Mouse (Mus musculus) ES-CJ7 (cell line): ENCODE data around the gene Egln2.

ENCODE experiments used
- DNase-seq: peaks from one replicate; pipeline ENCODE4 v3.0.0; 2011; ENCODE audit warnings: low read depth, low spot score

The Egln2 gene

DNA sequence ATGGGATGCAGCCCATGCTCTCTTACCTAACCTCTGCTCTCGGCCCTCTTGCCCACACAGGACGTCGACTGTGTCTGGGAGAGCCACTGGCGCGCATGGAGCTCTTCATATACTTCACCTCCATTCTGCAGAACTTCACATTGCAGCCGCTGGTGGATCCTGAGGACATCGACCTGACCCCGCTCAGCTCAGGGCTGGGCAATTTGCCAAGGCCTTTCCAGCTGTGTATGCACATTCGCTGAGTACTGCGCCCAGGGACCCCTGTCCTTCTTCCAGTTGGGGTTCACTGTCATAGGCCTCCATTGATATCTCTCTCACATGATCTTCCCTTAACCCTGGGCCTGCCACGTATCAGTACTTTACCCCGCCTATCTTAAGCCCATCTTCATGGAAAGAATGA is 33.4 kb downstream of the Egln2 start:
- no peak for DNase-seq

DNA sequence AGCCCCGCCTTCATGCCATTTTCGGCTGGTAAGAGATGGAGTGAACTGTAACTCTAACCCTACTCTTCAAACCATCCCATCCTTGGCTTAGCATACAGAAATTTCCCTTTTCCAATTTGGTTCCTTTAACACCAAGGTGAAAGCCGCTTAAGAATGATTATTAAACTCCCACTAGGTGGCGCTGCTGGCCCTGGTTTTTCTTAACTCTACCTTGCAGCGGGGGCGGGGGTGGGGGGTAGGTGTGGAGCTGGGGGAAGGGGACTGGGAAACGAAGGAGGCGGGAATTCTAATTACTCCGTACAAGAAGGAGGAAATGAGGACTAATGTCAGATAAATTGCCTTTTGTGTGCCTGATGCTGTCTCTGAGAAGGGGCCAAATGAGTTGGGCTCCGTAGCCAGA is 34.0 kb downstream of the Egln2 start:
- peak; percentile 83 for DNase-seq

DNA sequence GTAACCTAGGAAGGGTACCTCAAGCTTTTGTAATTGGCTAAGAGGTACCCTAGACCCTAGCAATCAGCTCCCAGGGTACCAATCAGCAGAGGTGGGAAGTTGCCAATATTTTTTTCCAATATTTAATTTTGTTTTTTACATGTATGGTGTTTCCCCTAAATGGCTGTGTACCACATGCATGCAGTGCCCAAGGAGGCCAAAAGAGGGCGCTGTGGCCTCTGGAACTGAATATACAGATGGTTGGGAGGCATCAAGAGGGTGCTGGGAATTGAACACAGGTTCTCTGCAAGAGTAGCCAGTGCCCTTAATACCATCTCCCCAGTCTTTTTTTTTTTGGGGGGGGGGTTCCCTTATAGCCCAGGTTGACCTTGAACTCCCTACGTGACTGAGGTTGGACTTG is 35.2 kb downstream of the Egln2 start:
- DNase-seq: peak; percentile 35

DNA sequence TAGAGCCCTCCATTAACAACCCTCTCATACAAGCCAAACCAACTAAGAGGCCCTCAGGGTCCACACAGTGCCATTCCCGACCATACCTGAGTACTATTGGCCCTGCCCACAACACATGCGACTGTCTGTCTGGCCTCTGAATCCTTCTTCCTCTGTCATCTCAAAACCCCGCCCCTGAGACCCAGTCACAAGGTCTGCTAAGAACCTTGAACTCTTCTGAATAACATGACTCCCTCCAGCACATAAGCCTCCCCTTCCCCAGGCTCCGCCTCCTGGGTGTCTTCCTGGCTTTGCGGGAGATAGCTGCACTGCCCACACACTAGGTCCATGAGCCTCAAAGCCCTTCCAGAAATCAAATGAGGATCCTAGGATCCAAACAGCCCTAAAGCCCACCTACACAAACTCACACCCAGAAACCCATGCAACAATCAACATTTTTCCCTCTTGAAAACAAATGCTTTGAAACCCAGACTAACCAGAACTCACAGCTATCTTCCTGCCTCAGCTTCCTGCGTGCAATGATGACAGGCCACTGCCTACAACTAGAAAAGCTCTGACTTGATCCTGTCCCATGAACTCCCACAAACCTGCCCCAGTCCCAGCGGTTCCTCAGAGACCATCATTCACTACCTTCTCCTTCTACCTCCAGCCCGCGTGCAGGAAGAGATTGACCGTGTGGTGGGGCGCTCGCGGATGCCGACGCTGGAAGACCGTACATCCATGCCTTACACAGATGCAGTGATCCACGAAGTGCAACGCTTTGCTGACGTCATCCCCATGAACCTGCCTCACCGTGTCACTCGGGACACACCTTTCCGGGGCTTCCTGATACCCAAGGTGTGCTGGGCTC is 35.9 kb downstream of the Egln2 start:
- peak; percentile 55 for DNase-seq

DNA sequence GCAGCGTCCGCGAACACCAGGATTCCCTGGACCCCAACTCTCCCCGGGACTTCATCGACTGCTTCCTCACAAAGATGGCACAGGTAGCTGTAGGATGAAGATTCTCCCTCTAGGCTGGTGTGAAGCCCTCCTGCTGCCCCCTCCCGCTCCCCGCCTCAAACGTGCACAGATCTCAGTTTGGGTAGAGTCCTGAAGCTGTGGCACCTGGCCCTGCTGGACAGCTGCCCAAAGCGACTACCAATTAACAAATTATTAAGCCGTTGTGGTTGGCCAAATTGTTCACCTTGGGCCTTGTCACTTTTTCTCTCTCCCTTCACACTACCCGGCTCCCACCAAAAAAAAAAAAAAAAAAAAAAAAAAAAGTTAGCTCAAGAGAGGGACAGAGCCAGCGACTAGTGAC is 36.8 kb downstream of the Egln2 start:
- DNase-seq: no peak

DNA sequence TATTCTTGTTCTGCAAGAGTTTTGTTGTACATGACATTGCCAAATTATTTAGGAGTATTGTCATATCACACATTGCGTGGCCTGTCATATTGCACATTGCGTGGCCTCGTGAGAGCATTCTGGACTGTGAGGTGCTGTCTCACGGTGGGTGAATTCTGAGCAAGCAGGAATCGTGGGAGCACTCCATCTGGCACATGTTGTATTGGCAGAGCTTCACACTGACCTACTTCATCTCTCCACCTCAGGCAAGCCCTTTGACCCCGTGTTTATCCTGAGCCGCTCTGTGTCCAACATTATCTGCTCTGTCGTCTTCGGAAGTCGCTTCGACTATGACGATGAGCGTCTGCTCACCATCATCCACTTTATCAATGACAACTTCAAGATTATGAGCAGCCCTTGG is 37.7 kb downstream of the Egln2 start:
- no peak for DNase-seq

DNA sequence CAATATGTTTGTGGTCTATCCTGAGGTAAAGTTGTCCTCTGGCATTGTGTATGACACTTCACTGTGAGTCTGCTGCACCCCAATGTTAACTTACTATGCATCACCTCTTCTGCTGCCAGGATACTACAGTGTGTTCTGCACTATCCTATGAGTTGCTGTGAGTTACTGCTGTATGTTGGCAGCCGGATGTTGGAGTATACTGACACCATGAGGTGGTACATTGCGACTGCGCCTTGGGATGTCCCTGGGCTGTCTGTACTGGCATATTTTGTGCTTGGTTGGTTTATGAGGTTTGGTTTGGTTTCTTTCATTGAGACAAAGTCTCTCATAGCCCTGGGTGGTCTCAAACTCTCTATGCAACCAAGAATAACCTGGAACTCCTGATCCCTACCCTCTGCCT is 38.4 kb downstream of the Egln2 start:
- peak; percentile 68 for DNase-seq

DNA sequence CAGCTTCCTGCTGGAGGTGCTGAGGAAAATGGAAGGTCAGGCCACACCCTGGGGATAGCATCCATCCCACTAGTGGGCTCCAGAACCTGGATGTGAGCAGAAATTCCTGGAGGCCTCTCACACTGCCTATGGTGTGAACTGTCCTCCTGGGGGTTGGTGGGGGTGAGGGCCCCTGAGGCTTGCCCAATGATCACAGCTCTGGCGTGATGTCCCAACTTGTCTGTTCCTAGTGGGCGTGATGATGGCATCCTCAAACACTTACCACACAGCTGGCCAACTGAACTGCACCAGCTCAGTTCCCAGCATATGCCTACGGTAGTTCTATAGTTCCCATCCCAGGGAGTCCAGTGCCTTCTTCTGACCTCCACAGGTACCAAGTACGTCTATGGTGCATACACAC is 41.6 kb downstream of the Egln2 start:
- no peak for DNase-seq

DNA sequence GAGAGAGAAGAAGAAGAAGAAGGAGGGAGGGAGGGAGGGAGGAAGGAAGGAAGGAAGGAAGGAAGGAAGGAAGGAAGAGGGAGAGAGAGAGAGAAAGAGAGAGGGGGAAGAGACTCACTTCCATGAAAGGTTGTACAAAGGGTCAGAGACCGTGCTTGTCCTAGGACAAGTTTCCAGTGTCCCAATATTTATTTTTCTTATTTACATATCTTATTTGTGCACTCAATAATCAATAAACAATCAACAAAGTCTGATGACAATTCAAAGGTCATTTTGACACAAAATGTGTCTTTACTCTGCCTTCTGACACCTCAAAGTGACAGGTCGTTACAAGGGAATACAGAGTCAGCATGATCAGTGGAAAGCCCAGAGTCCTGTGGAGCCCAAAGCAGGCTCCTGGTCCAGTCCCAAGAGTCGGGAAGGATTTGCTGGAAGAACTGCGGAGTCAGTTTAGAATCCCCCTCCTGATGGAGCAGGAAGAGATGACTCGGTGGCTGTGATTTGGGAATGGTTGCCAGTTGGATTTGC is 42.2 kb downstream of the Egln2 start:
- DNase-seq: no peak

DNA sequence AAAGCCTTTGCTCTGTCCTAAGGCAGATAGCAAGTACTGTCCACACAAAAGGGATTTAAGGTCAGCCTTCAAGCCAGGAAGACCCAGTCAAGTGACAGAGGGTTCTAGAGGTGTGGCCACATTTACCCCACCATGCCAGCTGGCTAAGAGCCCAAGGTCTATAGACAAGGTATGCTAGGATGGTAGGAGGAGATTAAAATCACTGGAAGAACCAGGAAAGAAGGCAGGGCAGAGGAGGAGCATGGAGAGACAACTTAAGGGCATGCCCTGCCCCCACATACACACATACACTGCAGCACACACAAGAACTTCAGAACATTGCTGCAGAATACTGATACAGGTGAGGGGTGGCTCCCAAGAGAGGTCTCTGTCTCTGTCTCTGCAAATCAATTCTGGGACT is 46.9 kb downstream of the Egln2 start, which contains the start of gene Cyp2f2:
Gene Cyp2f2 (plus strand): TSS at position 234 of the 400 bp plus-strand sequence.
- DNase-seq: no peak

DNA sequence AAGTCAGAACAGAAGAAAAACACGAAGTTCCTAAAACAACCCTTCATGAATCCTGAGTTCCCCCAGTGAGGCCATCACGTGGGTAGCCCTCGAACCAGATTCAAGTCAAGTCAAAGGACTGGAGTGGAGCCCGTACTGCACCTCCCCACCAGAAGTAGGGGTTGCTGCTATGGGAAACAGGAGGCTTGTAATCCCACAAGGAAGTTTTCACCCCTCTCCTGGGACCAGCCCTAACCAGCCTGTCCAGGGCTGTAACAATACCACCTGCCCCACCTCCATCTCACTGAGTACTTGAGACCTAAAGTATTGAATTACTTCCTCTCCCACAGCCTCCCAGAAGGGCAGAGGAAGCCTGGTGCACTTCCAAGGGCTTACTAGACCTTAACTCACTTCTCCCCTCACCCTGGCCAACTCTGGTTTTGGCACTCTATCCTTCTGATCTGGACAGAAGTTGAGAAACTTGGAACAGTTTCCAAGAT is 48.5 kb downstream of the Egln2 start:
- peak; percentile 32 for DNase-seq

DNA sequence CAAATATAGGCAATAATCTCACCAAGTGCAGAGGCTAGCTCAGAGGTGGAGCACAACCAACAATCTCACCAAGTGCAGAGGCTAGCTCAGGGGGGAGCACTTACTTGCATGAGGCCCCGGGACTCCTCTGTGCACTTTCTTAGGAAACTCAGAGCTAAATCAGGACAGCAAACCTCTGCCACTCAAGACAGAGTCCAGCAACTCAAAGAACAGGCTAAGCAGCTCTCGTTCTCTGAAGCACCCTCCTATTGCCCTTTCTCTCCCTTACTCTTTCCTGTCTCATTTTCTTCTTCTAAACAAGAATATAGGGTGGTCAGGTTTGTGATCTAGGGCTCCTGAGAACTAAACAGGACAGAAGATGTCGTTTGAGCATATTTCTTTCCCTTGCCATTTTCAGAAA is 54.6 kb downstream of the Egln2 start:
- DNase-seq: no peak

DNA sequence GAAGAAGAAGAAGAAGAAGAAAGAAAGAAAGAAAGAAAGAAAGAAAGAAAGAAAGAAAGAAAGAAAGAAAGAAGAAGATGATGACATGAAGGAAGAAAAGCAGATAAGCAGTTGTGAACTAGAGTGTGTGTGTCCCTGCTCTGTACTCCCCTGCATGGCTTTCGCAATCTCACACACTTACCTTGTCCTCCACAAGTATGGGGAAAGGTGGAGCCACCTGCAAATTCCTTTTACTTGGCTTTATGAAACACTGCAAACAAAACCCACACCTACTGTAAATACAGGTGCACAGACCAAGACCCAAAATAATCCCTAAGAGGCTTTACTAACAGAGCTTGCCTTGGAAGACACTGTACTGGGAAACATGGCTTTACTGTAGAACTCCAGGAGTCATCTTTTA is 55.6 kb downstream of the Egln2 start:
- DNase-seq: no peak

DNA sequence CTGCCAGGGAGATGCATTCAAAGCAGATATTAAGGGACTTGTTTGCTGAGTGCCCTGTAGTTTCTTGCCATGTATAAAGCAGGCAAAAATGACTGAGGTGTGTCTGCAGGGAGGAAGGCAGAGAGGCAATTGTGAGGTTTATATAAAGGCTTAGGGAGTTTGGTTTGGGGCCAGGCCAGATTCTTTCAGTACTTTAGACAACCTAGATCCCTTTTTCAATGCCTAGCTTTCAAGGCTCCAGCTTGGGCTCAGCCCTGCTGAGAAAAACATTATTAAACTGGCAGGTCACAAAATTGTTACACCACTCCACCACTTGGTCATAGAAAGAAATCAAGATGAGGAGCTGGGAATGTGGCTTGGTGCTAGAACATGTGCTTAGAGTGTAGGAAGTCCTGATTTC is 56.3 kb downstream of the Egln2 start:
- no peak for DNase-seq
